Mouse (Mus musculus) cerebellum, postnatal 10 days (tissue): Measurements from ENCODE around the gene Vmn2r52.
"Not testable (repeated sequence)": the region's sequence is repeated elsewhere in the genome, so short reads cannot be mapped to it uniquely, and the experiment has no call there.

Experiments used
- DNase-seq, 2 experiments: peaks; one replicate each; pipeline ENCODE4 v3.0.0; 2021; ENCODE audit warnings: mixed read lengths in 2 of 2

Vmn2r52 gene

DNA sequence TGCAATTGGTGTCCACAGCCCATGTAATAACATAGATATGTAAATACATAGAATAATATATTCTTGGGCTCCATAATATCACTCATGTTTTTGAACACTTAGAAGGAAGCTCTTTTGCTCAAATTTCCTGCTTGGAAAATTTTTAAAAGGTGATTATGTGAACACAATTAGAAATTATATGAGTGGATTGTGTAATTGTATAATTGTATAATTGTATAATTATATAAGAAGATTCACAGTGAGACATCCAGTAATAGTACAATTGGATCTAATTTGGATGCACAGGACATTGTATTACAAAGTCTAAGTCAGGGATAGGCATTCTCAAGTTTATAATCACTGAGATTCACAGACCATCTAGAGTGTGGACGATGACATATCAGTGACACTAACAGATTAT, at the start of gene Vmn2r52:
TSS of gene Vmn2r52 (minus strand) at position 101 of the 400 bp plus-strand sequence.
- no peak for DNase-seq

GRCm38 (mm10) chr7:10105641-10106040, 70.7 kb downstream of the Vmn2r52 start, which contains the start of gene Vmn2r51:
TSS of gene Vmn2r51 (minus strand) at chr7:10105741.
- DNase-seq = not testable (repeated sequence)
